Mouse (Mus musculus) CH12.LX (cell line): ENCODE measurements at regions not wholly inside any gene's neighbourhood (a gene's known extent, or its start where the extent isn't known, plus 50 kb on each side); places are given as distances from the start of the nearest gene placed in this dataset.

Source experiments
- DNase-seq: peaks from one replicate; pipeline ENCODE4 v3.0.0-alpha.2; 2013; ENCODE audit errors: extremely low read depth
- H3K27ac ChIP-seq: 2 replicates; pipeline ENCODE4 v1.5.1; 2012; ENCODE audit warnings: low read depth, mild to moderate bottlenecking, control low read depth, moderate library complexity; ENCODE audit not compliant: insufficient read depth
- H3K27me3 ChIP-seq: replicated peaks from 2 replicates; pipeline ENCODE3; 2012; ENCODE audit warnings: inconsistent platforms
- H3K36me3 ChIP-seq, 2 experiments: replicated peaks in 1 of 2; 2 replicates each; pipeline versions ENCODE3 to v1.6.1; 2012; ENCODE audit warnings: inconsistent platforms in 1 of 2, low read length in 1 of 2, mild to moderate bottlenecking in 1 of 2, mixed read lengths in 1 of 2, moderate library complexity in 1 of 2; ENCODE audit not compliant: control insufficient read depth in 1 of 2, insufficient read depth in 1 of 2
- H3K4me1 ChIP-seq, 2 experiments: 2 replicates each; pipeline ENCODE4 v1.6.1; 2012; ENCODE audit warnings: inconsistent platforms in 1 of 2, moderate library complexity in 1 of 2; ENCODE audit not compliant: insufficient read depth in 2 of 2, control insufficient read depth in 1 of 2
- H3K4me2 ChIP-seq: 2 replicates; pipeline ENCODE4 v1.6.1; 2012; ENCODE audit warnings: low read depth, mild to moderate bottlenecking, control low read depth; ENCODE audit not compliant: poor library complexity, insufficient read depth, severe bottlenecking
- H3K4me3 ChIP-seq, 3 experiments: fragments of 150-350 bp in 1 of 3; sonication (generic) in 1 of 3; replicated peaks in 1 of 3; 2 replicates each; pipeline versions ENCODE3 to v1.5.1; 2011 to 2012; ENCODE audit warnings: low read depth in 2 of 3, low read length in 2 of 3, mild to moderate bottlenecking in 2 of 3, moderate library complexity in 2 of 3, control low read depth in 1 of 3, improper control_type of control experiment in 1 of 3, inconsistent platforms in 1 of 3, mixed read lengths in 1 of 3; ENCODE audit not compliant: poor library complexity in 1 of 3
- H3K79me2 ChIP-seq: replicated peaks from 2 replicates; pipeline ENCODE4 v1.6.1; 2012; ENCODE audit warnings: mild to moderate bottlenecking, moderate library complexity; ENCODE audit not compliant: control insufficient read depth, poor library complexity, insufficient read depth, severe bottlenecking; ENCODE audit errors: extremely low read depth
- H3K9ac ChIP-seq: 2 replicates; pipeline ENCODE4 v1.6.1; 2012; ENCODE audit warnings: low read depth, mild to moderate bottlenecking, control low read depth, moderate library complexity; ENCODE audit not compliant: insufficient read depth
- H3K9me3 ChIP-seq: replicated peaks from 2 replicates; pipeline ENCODE3; 2012; ENCODE audit warnings: low read length, inconsistent platforms, mixed read lengths
- CHD2 ChIP-seq: IDR thresholded peaks from 2 replicates; pipeline ENCODE4 v1.6.1; 2011; ENCODE audit warnings: low read length, improper control_type of control experiment
- ELF1 ChIP-seq: IDR thresholded peaks from 2 replicates; pipeline ENCODE4 v1.6.1; 2014; ENCODE audit warnings: low read depth, mild to moderate bottlenecking, inconsistent platforms, low read length, improper control_type of control experiment
- EP300 ChIP-seq: IDR thresholded peaks from 2 replicates; pipeline ENCODE4 v1.6.1; 2011; ENCODE audit warnings: low read length, improper control_type of control experiment
- MAFK ChIP-seq: IDR thresholded peaks from 2 replicates; pipeline ENCODE4 v1.6.1; 2011; ENCODE audit warnings: low read length, improper control_type of control experiment; ENCODE audit not compliant: insufficient replicate concordance
- MAX ChIP-seq: IDR thresholded peaks from 2 replicates; pipeline ENCODE4 v1.6.1; 2011; ENCODE audit warnings: low read length, improper control_type of control experiment
- MAZ ChIP-seq: IDR thresholded peaks from 2 replicates; pipeline ENCODE4 v1.6.1; 2012; ENCODE audit warnings: low read depth, mild to moderate bottlenecking, inconsistent platforms, low read length, improper control_type of control experiment, moderate library complexity
- MEF2A ChIP-seq: IDR thresholded peaks from 2 replicates; pipeline ENCODE4 v1.6.1; 2014; ENCODE audit warnings: low read depth, mild to moderate bottlenecking, inconsistent platforms, low read length, improper control_type of control experiment, borderline replicate concordance
- PAX5 ChIP-seq: IDR thresholded peaks from 2 replicates; pipeline ENCODE4 v1.6.1; 2012; ENCODE audit warnings: low read length, inconsistent platforms, mixed read lengths
- RCOR1 ChIP-seq: conservative IDR thresholded peaks from 2 replicates; pipeline ENCODE4 v1.6.1; 2012; ENCODE audit warnings: low read depth, mild to moderate bottlenecking, inconsistent platforms, low read length, improper control_type of control experiment
- SIN3A ChIP-seq: IDR thresholded peaks from 2 replicates; pipeline ENCODE4 v1.6.1; 2012; ENCODE audit warnings: low read length, improper control_type of control experiment, inconsistent platforms
- SMC3 ChIP-seq: IDR thresholded peaks from 2 replicates; pipeline ENCODE4 v1.6.1; 2011; ENCODE audit warnings: low read depth, low read length, improper control_type of control experiment
- TBP ChIP-seq: conservative IDR thresholded peaks from 2 replicates; pipeline ENCODE4 v1.6.1; 2011; ENCODE audit warnings: low read depth, low read length, improper control_type of control experiment
- UBTF ChIP-seq: IDR thresholded peaks from 2 replicates; pipeline ENCODE4 v1.6.1; 2012; ENCODE audit warnings: low read depth, mild to moderate bottlenecking, inconsistent platforms, low read length, improper control_type of control experiment, moderate library complexity
- USF1 ChIP-seq: IDR thresholded peaks from 2 replicates; pipeline ENCODE4 v1.6.1; 2014; ENCODE audit warnings: low read depth, mild to moderate bottlenecking, inconsistent platforms, low read length, improper control_type of control experiment
- USF2 ChIP-seq: conservative IDR thresholded peaks from 2 replicates; pipeline ENCODE4 v1.6.1; 2011; ENCODE audit warnings: low read depth, low read length, improper control_type of control experiment
- ZC3H11A ChIP-seq: IDR thresholded peaks from 2 replicates; pipeline ENCODE4 v1.6.1; 2012; ENCODE audit warnings: low read depth, mild to moderate bottlenecking, inconsistent platforms, low read length, improper control_type of control experiment
- dilution Hi-C: fragments of 300-500 bp; cut with MboI; formaldehyde crosslinking; loops from 2 replicates; pipeline ENCODE4 v1.14.3; 2020; ENCODE audit warnings: low sequenced_read_pairs; ENCODE audit not compliant: extremely low pct_unique_long_range_greater_than_20kb, extremely low pct_ligation_motif_present
- in situ Hi-C: fragments of 300-500 bp; cut with MboI; formaldehyde crosslinking; loops from 3 replicates; pipeline ENCODE4 v1.14.3; 2019; ENCODE audit warnings: low sequenced_read_pairs, low pct_ligation_motif_present, low pct_unique_long_range_greater_than_20kb, mixed read lengths

DNA sequence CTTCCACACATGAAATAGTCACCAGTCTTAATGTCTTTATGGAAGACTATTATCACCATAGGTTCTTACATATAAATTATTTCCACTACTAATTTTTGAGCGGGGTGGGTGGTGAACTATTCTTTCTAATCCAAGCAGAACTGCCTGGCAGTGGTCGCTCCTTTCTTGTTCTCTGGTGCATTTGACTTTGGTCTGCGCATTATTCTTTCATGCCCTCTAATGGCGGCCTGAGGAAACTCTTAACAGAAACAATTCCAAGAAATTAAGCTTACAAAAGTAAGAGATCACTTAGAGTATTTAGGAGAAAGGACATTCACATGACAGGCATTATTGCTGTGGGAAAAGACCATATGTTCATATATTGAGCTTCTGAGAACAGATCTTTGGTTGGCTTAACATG, 288.5 kb upstream of the Zic1 start:
- H3K9ac ChIP-seq = no peak overlapping the region
- dilution Hi-C loops (no loop called here), in situ Hi-C loops (no loop called here)
- TF ChIP-seq MAX = no peak
- no peak for TF ChIP-seq ELF1
- no peak for TF ChIP-seq EP300
- no peak for TF ChIP-seq SMC3
- TF ChIP-seq USF1 = no peak
- TF ChIP-seq UBTF = no peak
- TF ChIP-seq RCOR1 = no peak
- no peak for TF ChIP-seq ZC3H11A
- no peak for TF ChIP-seq MEF2A
- TF ChIP-seq CHD2 = no peak
- no peak for TF ChIP-seq SIN3A
- TF ChIP-seq PAX5 = no peak
- H3K27me3 ChIP-seq = no peaks in the 10 kb centered on the region
- H3K27ac ChIP-seq = no peak overlapping the region
- H3K4me2 ChIP-seq = no peak overlapping the region
- no peak for DNase-seq
- H3K79me2 ChIP-seq = no peaks in the 10 kb centered on the region
- no peak overlapping the region for H3K4me3 ChIP-seq
- H3K9me3 ChIP-seq = peaks cover 3% of the 10 kb centered on the region
- no peaks in the 10 kb centered on the region for H3K36me3 ChIP-seq
- H3K4me1 ChIP-seq = no peaks in the 10 kb centered on the region

DNA sequence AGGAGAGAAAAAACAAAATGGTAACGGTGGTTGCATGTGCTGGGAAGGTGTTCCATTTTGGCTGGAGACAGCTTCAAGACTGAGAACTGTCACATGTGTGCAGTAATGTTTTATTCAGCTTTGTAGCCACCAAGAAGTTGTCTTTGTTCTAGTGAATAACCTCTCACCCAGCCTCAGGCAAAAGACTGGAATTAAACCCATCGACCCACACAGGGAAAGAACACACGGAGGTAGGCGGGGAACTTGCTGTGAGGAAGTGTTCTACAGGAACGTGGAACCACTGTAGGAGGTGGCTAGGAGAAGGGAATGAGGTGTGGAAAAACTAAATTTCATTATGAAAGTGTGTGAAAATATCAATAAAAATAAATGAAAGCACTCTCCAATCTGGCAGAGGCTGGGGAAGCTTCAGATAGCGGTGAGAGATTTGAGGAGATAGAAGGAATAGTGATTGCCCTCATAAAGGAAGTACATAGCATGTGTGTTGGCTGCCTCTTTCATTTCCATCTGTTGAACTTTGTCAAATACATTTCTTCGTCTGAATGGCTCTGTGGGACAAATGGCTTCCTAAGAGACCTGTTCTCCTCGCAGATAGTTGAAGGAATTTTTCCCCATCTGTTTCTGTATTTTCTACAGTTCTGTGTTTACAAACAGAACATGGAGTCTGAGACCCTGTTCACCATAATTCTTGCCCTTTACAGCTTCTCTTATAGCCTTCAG, 286.9 kb upstream of the Zic1 start:
- no peaks in the 10 kb centered on the region for H3K36me3 ChIP-seq
- in situ Hi-C loops = no loop called here
- peaks cover 3% of the 10 kb centered on the region for H3K9me3 ChIP-seq
- no peak for DNase-seq
- no peak overlapping the region for H3K9ac ChIP-seq
- TF ChIP-seq SIN3A = no peak
- TF ChIP-seq UBTF = no peak
- TF ChIP-seq MAZ = no peak
- no peak for TF ChIP-seq USF2
- no peak for TF ChIP-seq TBP
- TF ChIP-seq MAFK = no peak
- H3K79me2 ChIP-seq = no peaks in the 10 kb centered on the region
- H3K27ac ChIP-seq = no peak overlapping the region
- H3K4me1 ChIP-seq = no peaks in the 10 kb centered on the region
- no peaks in the 10 kb centered on the region for H3K27me3 ChIP-seq
- dilution Hi-C loops = no loop called here
- H3K4me3 ChIP-seq = no peak overlapping the region
- H3K4me2 ChIP-seq = no peak overlapping the region
